In genomic region chr5:34773392-34773791, GRCm38 (mm10) we compare ENCODE assay signal across 23 mouse cellular contexts. TPM values are rescaled to one million over a fixed set of nuclear protein-coding genes. Genes with fewer than 3 reads are reported as not detected.
DNase-seq lines count a peak whose midpoint lies in the region; ATAC-seq lines count a peak whose summit lies in the region.
"Had no signal": no experiment of that assay in that cellular context is flagged by ENCODE, and none has a peak within 500 bp of the region (broad histone marks: within the 10 kb centered on the region; RNA-seq: fewer than 3 reads in every experiment).

No protein-coding gene starts in this region.

- 90% methylated on average over 2 of the region's 2 CpGs for WGBS in heart, embryonic 11.5 days (ENCODE audit: insufficient replicate concordance)

- H3K27me3 ChIP-seq in heart, embryonic 11.5 days (ENCODE audit: control insufficient read depth, insufficient read depth, low read length): no peaks in the 10 kb centered on the region
- H3K27me3 ChIP-seq: embryonic facial prominence, embryonic 12.5 days; hindbrain, embryonic 15.5 days; intestine, embryonic 15.5 days; midbrain, embryonic 15.5 days; neural tube, embryonic 15.5 days had no signal

- no peaks in the 10 kb centered on the region for H3K9me3 ChIP-seq in heart, embryonic 11.5 days (replicated peaks; ENCODE audit: control insufficient read depth, low read length)
- H3K9me3 ChIP-seq: embryonic facial prominence, embryonic 12.5 days; hindbrain, embryonic 15.5 days; intestine, embryonic 15.5 days; limb, embryonic 10.5 days; midbrain, embryonic 15.5 days; neural tube, embryonic 15.5 days had no signal

- H3K9ac ChIP-seq in heart, embryonic 11.5 days (ENCODE audit: low read depth, low read length): no peak overlapping the region
- H3K9ac ChIP-seq: embryonic facial prominence, embryonic 12.5 days; forebrain, postnatal 0 days; hindbrain, embryonic 15.5 days; intestine, embryonic 15.5 days; liver, postnatal 0 days; midbrain, embryonic 15.5 days; neural tube, embryonic 15.5 days had no signal

- H3K4me2 ChIP-seq in heart, embryonic 11.5 days: no peak overlapping the region
- H3K4me2 ChIP-seq: embryonic facial prominence, embryonic 12.5 days; hindbrain, embryonic 15.5 days; intestine, embryonic 15.5 days; midbrain, embryonic 15.5 days; neural tube, embryonic 15.5 days had no signal

- no peaks in the 10 kb centered on the region for H3K36me3 ChIP-seq in heart, embryonic 11.5 days (ENCODE audit: control insufficient read depth, insufficient read depth, low read length)
- H3K36me3 ChIP-seq: embryonic facial prominence, embryonic 12.5 days; hindbrain, embryonic 15.5 days; intestine, embryonic 15.5 days; midbrain, embryonic 15.5 days; neural tube, embryonic 15.5 days had no signal

- H3K27ac ChIP-seq in heart, embryonic 11.5 days (ENCODE audit: low read depth, low read length): no peak overlapping the region
- H3K27ac ChIP-seq: embryonic facial prominence, embryonic 12.5 days; hindbrain, embryonic 15.5 days; intestine, embryonic 15.5 days; limb, embryonic 10.5 days; midbrain, embryonic 15.5 days; neural tube, embryonic 15.5 days had no signal

- ATAC-seq in granulocyte monocyte progenitor cell, adult 5-6 weeks (replicated peaks; ENCODE audit: poor library complexity, severe bottlenecking): peak; percentile 84
- no peak for ATAC-seq in heart, embryonic 11.5 days (replicated peaks; ENCODE audit: insufficient number of reproducible peaks, low FRiP score, low TSS enrichment)
- ATAC-seq: forebrain, postnatal 0 days; intestine, embryonic 15.5 days; liver, postnatal 0 days; lung, postnatal 0 days; midbrain, embryonic 15.5 days had no signal

- peak; percentile 20 for DNase-seq in spleen, postnatal 36 days (ENCODE audit: low spot score in 2 of 2)
- DNase-seq in spleen, adult 12 weeks (ENCODE audit: low spot score): no peak
- DNase-seq in monocyte, adult 2 months (ENCODE audit: low read depth in 1 of 2, low spot score in 2 of 2): peak; percentile 2 to 6
- DNase-seq in gastrocnemius, postnatal 4 days (ENCODE audit: low spot score in 2 of 2): no peak
- DNase-seq in right cerebral cortex, postnatal 14 days: no peak
- DNase-seq: cerebellum, adult 11 months; cerebellum, postnatal 14 days; forebrain, postnatal 0 days; gastrocnemius, postnatal 36 days; heart, postnatal 4 days; kidney, adult 9 months; kidney, postnatal 14 days; liver, postnatal 0 days; thymus, postnatal 36 days had no signal

- no peaks in the 10 kb centered on the region for H3K4me1 ChIP-seq in heart, embryonic 11.5 days (ENCODE audit: control insufficient read depth, insufficient read depth, low read length)
- H3K4me1 ChIP-seq: embryonic facial prominence, embryonic 12.5 days; hindbrain, embryonic 15.5 days; intestine, embryonic 15.5 days; limb, embryonic 10.5 days; midbrain, embryonic 15.5 days; neural tube, embryonic 15.5 days had no signal

- no peak overlapping the region for H3K4me3 ChIP-seq in heart, embryonic 11.5 days (ENCODE audit: low read depth, low read length)
- H3K4me3 ChIP-seq: embryonic facial prominence, embryonic 12.5 days; hindbrain, embryonic 15.5 days; intestine, embryonic 15.5 days; limb, embryonic 10.5 days; midbrain, embryonic 15.5 days; neural tube, embryonic 15.5 days had no signal

RNA-seq across cellular contexts. Expression of gene Htt, which starts 11.9 kb away (rescaled TPM):
- total RNA-seq in granulocyte monocyte progenitor cell, adult 5-6 weeks (2014; fragmentation: Nextera tagmentation): 32.6 and 36.2 TPM in 2 replicates
- 18.3 and 25.1 TPM in 2 replicates for total RNA-seq in granulocyte monocyte progenitor cell, adult 5-6 weeks (2017)
- polyA plus RNA-seq in heart, embryonic 11.5 days (2014; fragmentation: Nextera tagmentation; extraction: Ambion mirVana): 8.4 and 15.5 TPM in 2 replicates
- total RNA-seq in gastrocnemius, postnatal 4 days (2021): 10 to 100 TPM; 19.5 to 20.1 TPM

Comparison
In these comparisons a context has a peak if more than half of its experiments do, and no peak if none do; other contexts are left out.
1. DNase-seq: peak in spleen, postnatal 36 days (2 of 2) and monocyte, adult 2 months (2 of 2); none in spleen, adult 12 weeks (single experiment), gastrocnemius, postnatal 4 days (0 of 2) and right cerebral cortex, postnatal 14 days (single experiment).